Mouse (Mus musculus) liver, embryonic 18 days (tissue): Measurements from ENCODE around the gene Slc6a3. TPM values are rescaled to one million over a fixed set of nuclear protein-coding genes. Genes with fewer than 3 reads are reported as not detected.

ENCODE experiments used
- polyA plus RNA-seq: library from polyadenylated mRNA; depleted of rRNA; stranded (reverse); fragments of >200 nt; gene quantifications from 2 replicates; pipeline ENCODE4 v1.2.3, GENCODE M21; 2012; rRNA removed

Slc6a3 gene
- polyA plus RNA-seq, result 0.35 TPM in 2 replicates

GRCm38 (mm10) chr13:73536403-73536821 is at the start of gene Slc6a3:
TSS of gene Slc6a3 (plus strand) at chr13:73536747.

DNA sequence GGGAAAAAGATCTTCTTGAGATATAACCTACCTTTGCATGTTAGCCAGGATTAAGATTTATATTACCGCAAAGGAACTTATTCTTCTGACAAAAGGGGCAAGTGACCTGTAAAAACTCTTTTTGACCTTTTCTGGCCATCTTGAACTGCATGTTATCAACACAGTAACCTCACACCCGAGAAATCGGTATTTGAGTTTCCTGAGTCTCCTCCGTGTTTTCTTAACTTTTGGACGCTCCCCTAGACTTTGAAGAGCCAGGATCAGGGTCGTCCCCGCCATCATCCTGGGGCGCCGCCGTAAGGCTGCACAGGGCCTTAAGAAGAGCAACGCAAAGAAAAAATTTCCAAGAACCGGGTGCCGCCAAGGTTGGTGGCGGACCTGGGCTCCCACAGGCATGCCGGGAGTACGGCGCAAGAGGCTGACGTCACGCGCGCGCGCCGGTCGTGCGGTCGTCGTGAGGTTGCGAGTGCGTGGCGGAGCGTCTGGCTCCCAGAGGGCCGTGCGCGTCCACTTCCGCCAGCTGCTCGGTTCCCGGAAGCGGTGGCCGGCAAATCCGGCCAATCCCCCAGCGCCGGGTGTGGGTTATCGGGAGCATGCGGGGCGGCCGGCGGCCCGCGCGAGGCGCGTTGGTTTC is 67.1 kb downstream of the Slc6a3 start, which contains the start of gene Clptm1l:
Gene Clptm1l (plus strand): TSS at position 485 of the 634 bp plus-strand sequence.

GRCm38 (mm10) chr13:73626745-73627549 is 90.4 kb downstream of the Slc6a3 start, which contains the start of gene Tert:
TSS of gene Tert (plus strand) at chr13:73626911.

Other genes starting within 250 kb of the Slc6a3 start
- 44.6 and 47.4 TPM in 2 replicates for gene Mrpl36, start 208.2 kb upstream of the Slc6a3 start, polyA plus RNA-seq
- gene Ndufs6, start 208.2 kb upstream of the Slc6a3 start, polyA plus RNA-seq, result 153 and 166 TPM in 2 replicates
- 25.9 and 26.3 TPM in 2 replicates for gene Lpcat1, start 69.5 kb upstream of the Slc6a3 start, polyA plus RNA-seq
- 49.9 and 54.2 TPM in 2 replicates for gene Clptm1l, start 67.3 kb downstream of the Slc6a3 start, polyA plus RNA-seq
- gene Tert, start 90.2 kb downstream of the Slc6a3 start, polyA plus RNA-seq, result 2.7 and 2.8 TPM in 2 replicates
- gene Slc6a18, start 141.3 kb downstream of the Slc6a3 start, polyA plus RNA-seq, result 0.01 TPM in 1 of 2 replicates, not detected in the other
- 1.4 and 1.7 TPM in 2 replicates for gene Slc6a19, start 168.1 kb downstream of the Slc6a3 start, polyA plus RNA-seq
- gene Slc12a7, start 196.3 kb downstream of the Slc6a3 start, polyA plus RNA-seq, result 14.3 and 16.5 TPM in 2 replicates